Mouse (Mus musculus): ENCODE measurements around the gene Fam20a.

Fam20a gene

DNA sequence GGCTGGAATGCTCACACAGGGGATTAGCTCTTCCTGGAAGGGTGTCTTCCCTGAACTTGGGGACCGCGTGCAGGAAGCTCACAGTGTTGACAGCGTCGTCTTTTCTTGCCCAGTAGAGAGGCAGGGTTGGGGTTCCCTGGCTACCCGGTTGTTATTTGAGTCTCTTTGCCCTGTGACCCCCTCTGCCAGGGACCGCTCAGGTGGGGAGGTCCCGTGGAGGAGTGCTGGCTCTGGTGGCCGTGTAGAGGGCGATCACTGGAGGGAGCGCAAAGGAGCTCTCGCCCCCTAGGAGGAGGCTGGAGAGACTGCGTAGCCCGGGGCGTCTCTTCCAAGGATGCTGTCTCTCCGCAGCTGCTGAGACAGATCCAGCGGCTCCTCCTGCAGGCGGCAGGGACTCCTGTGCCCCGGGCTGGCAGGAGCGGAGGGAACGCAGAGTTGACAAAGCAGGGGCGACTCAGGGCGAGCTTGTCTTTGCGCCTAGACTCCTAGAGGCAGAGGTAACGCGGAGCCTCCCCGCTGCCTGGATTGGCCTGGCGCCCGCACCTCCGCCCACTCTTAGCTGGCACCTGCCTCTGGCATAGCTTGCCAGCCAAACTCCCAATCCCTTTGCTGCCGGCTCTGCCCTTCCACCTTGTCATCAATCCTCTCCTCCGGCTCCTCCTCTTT is at the start of gene Fam20a:
Gene Fam20a, minus strand, starts transcription at position 499 of the 666 bp plus-strand sequence.
- DNase-seq = peak; percentile 71

DNA sequence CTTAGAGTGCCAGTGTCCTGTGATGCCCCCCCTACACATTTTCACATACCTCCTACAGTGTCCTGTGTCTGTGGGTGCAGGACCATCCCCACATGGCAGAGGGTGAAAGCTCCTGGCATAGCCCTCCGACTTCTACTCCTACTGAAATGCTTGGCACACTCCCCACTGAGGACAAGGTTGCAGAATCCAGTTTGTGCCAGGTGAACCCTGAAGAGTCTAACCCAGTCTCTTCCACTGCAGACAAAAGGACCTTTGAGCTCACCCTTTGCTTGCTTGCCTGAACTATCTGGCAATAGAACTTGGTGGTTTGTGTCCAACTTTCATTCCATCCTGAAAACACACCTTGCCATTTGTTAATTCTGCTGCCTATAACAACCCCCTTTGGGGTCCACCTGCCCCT is 49.3 kb upstream of the Fam20a start:
- DNase-seq = peak; percentile 72

DNA sequence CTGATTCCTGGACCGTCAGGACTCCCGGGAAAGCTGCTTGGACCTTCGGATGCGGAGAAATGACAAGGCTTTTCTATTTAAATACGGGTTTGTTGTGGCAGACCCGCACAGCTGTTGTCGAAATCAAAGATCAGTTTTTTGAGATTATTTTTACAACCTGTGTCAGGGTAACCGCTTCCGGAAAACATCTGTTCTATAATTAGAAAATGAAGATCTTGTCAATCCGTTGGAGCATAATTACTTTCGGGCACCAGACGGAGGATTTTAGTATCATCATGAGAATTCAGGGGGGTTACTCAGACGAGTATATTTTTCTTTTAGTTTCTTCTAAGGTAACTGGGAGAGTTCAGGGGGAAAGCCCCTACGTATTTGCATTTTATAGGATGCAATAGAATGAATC is 48.1 kb upstream of the Fam20a start:
- no peak for DNase-seq

DNA sequence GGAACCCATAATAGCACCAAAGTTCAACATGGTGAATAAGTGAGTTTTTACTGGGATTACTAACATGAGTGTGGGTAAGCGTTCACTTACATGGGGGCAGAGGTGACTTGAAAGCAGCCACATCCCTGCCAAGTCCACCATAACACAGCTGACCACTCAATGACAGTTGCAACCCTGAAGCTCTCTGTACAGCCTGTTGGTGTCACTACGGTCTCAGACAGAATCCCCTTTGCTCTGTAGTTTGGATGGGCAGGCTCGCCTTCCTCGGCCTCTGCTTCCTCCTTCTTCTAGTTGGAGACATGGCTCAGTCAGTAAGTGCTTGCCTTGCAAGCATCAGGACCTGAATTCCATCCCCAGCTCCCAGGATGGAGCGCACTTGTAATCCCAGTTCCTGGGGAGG is 47.0 kb upstream of the Fam20a start:
- no peak for DNase-seq

DNA sequence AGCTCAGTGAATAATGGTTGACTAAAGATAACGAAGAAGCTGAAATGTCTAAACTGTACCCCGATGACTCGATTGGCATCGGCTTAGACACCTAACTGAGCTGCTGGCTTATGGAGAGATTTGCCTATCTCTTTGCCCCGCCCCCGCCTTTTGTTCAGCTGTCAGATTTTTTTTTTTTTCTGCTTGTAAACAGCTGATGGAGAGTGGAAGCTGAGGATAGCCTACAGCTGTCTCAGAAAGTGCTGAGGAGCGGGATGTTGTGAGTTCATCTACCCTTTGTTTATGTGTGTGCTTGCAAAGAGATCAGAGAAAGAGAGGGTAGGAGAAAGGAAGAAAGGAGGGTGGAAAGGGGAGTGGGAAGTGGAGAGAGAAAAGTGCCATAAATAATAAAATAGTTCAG is 38.0 kb upstream of the Fam20a start:
- DNase-seq = no peak

DNA sequence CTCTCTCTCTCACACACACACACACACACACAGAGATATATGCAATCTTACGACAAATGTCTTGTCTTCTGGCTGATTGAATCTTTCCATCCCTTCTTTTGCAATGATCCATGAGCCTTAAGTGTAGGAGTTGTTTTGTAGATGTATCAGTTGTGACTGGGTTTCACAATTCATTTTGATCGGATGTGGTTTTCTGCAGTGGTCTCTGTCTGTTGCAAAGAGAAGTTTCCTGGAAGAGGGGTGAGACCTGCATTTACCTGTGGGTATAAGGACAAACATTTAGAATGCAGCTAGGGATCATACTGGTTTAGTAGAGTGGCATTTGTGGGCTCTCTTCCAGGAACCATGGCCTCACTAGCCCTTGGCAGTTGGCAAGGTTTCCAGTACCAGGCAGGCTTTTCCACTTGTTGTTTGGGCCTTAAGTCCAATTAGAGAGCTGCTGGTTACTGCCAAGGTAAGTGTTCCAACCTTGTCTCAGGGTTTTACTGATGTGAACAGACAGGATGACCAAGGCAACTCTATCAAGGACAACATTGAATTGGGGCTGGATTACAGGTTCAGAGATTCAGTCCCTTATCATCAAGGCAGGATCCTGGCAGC is 36.6 kb upstream of the Fam20a start:
- peak; percentile 50 for DNase-seq

DNA sequence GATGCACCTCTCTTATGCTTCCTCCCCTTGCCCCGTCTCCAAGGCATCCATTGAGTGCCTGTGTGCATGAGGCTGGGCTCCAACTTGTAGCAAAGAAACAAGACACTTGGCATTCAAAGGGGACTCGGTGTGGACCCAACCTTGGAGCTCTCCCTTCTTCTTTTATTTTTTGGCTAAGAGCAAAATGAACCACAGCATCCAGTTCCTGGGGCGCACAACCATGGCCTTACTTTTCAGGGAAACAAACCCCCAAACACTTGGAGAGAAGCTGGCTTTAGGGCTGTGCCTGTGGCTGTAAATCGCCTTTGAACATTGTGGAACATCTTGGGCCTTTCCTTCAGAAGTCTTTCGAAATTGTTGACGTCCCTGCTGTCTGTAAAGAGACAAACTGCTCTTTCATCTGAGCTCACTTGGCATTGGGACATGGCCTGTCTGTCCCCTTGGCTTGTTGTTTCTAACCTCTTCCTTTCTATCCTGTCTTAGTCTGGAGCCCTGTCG is 32.1 kb upstream of the Fam20a start:
- DNase-seq = no peak

DNA sequence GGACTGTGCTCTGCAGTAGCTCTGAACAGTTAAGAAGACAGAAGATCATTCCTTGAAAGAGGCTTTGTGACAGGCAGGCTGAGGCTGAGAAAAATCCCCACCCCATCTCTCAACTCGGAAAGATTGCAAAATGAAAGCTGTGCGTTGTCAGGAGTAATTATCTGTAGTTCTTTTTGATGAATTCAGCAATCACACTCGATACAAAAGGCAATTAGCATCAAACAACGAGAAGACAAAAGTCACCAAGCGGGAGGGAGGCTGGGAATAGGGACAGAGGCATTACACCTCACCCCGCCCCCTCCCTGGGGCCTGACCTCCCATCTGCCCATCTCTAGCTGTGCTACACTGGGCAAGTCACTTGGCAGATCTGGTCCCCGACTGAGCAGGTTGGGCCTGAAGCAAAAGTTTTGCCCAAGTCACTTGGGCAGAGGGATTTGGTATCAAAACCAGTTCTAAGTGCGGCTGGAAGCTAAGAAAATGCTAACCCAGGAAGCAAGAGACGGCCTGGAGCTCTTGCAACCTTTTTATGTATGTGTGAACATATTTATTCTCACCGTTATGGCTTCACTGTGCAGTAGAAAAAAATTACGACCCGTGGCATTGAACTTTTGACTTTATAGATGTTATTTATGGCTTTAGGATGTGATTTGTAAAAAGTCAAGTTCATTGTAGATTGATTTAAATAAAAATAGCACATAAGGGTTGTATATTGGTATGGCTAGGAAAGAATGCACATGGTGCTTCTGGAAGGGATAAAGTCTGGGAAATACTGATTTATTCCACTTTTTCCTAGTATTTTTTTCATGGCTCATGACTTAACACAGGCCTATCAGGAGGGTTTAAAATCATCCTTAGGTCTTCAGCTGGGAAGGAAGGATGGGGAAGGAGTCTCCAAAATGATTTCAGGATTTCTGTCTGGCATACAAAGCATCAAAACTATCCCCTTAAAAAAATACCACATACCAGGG is 29.8 kb upstream of the Fam20a start:
- no peak for DNase-seq

DNA sequence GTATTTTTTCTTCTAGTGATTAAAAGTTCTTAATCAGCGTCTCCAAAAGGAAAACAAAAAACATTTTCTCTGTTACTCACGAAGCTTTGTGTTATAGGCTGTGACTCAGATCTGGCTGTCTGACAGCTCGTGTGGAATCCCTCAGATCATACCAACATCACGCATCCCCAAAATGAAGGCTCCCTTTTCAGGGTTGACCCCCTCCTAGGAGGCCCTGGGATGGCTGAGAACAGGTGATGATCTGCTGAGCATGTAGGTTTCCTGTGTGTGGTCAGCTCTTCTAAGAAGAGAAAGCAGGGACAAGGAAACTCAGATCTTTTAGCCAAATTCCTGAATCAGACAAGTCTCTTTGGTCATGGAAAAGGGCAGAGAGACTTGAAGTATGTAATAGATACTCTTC is 23.1 kb upstream of the Fam20a start:
- no peak for DNase-seq

DNA sequence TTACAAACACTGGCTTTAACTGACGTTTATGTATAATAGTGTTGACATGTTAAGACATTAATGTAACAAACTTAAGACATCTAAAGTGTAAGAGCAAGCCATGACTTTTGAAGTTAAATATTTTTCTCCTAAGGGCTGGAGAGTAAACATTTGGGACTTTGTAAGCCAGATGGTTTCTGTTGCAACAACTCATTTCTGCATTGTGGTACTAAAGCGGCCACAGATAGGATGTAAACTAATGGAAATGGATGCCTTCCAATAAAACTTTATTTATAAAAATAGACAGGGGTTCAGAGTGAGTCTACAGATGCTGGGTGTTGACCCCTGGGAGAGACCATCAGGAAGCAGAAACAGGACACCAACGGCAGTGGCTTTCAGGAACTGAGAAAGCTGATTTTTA is 15.9 kb upstream of the Fam20a start:
- no peak for DNase-seq

DNA sequence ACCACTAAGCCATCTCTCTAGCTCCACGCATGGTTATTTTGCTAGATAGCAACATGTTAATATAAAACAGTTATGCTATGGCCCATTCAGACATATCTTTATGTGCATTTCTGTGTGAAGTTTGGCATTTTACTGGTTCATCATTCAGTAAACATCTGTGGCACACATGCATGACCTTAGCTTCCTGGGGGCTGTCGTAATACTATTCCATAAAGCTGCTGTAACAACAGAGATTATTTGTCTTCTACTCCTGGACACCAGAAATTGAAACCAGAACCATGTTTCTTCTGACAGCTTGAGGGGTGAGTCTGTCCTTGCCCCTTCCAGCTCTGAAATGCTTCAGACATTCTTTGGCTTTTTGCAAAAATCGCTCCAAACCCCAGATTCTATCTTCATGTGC is 14.3 kb upstream of the Fam20a start:
- DNase-seq = no peak

DNA sequence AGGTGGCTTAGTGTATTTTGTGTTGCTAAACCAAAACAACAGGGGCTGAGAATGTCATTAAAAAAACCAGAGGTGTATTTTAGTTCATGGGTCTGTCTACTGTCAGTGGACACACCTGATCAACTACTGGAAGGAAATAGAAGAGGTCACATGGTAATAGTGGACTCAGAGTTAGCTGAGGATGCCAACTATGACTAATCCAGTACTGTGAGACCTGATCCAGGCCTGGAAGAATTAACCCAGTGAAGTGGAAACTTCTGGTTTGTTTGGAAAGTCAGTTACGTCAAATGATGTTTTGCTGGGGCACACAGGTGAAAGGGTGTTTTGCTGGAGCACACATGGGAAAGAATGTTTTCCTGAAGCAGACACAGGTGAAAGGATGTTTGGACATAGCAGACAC is 12.3 kb upstream of the Fam20a start:
- DNase-seq = peak; percentile 42

DNA sequence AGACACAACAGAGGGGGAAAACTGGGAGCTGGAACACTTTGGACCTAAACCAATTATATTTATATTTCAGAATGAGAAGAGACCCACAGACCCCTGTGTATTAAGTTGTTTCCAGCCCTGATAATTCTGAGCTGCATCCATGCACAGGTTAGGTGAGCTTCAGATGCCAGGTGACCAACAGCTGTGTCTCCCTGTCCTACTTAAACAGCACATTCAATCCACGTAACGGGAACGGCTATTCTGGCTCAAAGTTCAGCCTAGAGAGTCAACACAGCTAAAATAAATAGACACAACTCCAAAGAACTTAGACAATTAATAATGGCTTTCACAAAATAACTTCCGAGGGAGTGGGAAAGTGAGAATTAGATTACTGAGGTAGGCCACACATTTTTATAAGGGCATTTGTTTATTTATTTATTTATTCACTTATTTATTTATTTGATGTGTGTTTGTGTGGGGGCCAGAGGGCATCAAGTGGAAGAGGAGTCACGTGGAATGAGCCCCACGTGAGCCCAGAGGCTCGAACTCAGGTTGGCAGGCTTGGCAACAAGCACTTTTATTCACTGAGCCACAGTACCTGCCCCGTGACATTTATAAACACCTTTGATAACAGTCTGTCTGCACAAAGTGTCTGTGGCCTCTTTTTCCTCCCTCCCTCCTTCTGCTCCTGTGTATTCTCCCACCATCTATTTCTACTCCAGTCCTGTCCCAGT is 10.8 kb upstream of the Fam20a start:
- DNase-seq = no peak

DNA sequence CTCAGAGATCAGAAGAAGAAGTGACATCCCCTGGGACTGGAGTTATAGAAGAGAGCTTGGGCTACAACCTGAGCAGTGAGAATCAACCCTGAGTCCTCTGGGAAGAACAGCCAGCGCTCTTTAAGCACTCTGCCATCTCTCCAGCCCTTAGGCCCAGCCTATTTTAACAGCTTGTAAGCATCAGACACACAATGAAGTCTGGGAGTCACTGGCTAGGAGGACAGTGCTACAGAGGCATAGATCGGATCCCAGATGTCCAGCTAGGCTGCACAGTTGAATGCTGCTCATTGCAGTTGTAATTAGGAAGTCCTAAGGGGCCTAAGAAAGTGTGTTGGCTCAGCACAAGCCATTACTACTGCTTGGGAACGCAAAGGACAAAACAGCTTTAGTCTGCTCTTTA is 6.3 kb upstream of the Fam20a start:
- DNase-seq = no peak

DNA sequence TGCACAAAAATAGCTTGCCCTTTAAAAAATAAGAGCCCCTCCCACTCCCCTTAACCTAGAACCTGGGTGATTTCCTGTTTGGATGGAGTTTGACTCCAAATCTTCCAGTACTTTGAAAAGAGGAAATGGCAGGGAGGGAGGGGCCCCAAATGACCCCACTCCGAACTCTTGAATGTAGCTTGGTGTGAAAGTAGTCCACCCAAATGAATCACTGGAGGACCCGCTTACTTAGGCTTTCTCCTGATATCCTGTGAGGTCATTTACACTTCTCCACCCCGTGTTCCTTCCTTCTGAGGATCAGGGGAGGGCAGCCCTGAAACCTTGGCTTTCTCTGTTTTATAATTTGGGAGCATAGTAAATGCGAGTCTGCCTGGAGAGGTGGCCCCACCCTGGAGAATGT is 632 bp upstream of the Fam20a start:
- DNase-seq = peak; percentile 74

DNA sequence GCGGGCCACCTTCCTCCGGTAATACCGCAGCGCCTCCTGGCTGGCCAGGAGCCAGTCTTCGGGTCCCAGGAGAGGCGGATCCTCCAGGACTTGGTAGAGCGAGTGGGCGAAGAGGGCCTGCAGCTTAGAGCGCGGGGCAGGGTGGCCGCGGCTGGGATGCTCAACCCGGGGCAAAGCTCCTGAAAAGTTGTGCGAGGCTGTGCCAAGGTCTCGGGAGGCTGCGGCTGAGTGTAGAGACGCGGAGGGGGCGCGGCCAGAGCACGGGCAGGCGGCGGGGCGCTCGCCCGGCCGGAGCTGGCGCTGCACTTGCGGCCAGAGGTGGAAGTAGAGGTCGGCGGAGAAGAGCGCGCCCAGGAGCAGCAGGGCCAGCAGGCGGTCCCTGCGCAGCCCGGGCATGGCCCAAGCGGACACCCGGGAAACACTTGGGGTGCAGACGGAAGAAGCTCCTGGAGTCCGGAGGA is 729 bp downstream of the Fam20a start:
- peak; percentile 43 for DNase-seq

DNA sequence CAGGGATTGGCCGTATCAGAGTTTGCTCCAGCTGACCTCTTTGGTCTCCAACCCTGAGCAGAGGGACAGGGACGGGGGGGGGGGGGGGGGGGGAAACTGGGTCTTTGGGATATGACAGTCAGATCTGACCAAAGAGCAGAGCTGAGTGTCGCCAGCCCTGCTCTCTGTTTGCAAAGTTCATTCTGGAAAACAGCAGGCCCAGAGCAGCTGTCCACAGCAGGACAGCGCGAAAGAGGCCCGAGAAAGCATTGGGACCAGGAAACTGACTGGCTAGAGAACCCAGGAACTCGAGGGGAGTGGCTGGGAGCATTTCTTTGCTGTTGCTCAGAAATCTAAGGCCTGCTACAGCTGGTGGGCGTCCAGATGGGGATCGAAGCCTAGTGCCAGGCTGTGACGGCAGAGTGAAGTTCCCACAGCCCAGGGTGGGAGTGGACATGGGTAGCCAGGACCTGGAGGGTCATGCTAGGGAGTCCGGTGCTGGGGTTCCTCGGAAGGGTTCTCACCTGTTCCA is 1.2 kb downstream of the Fam20a start:
- DNase-seq = peak; percentile 46

DNA sequence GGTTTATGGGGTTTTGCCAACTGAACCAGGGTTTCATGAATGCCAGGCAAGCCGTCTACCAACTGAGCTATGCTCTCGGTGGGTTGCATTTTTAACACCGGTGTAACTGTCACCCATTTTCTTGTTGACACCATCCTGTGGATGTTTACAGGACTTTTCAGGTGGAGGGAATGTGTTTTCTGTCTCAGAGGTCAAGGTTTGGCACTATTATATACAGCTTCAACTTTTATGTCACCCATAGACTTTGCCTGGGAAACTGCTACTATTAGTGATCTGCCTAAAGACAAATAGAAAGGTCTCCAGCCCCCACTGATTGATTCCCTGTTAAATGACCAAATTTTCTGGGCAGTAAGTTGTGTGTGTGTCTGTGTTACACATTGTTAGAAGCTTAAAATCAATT is 2.7 kb downstream of the Fam20a start:
- DNase-seq = no peak

DNA sequence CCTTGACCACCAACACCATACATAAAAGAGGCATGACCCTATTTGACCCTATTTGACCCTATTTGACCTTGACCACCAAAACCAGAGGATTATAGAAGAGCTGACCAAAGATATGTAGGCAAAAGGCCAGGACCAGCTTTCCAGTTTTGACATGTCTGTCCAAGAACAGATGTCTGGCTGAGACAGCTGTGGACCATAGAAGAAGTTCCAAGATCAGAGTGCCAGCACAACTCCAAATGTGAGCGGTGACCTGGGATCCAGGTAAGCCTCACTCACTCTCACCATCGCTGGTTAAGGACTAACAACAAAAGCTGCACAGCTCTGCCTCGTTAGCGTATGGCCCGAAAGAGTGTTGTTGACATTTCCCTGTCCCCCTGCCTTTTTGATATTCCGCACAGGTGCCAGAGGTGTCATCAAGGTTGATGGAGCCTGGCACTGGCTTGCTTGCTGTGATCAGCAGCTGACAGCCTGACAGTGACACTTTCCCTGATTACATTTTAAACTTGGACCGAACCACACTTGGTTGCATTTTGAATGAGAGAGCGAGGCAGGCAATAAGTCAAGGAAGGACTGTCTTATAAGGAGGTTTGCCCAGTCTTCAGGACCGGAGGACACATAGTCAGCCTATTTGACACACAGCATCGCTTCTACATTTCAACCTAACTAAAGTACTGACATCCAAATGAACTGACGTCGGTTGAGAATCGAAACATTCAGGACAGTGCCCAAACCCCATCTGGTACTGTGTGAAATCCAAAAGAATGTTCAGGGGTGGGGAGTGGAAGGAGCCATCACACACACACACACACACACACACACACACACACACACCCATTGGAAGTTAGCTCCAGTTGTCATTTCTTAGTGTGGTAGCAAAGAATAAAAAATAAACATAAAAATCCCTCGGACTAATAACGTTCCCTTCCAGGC is 3.8 kb downstream of the Fam20a start:
- DNase-seq = no peak

DNA sequence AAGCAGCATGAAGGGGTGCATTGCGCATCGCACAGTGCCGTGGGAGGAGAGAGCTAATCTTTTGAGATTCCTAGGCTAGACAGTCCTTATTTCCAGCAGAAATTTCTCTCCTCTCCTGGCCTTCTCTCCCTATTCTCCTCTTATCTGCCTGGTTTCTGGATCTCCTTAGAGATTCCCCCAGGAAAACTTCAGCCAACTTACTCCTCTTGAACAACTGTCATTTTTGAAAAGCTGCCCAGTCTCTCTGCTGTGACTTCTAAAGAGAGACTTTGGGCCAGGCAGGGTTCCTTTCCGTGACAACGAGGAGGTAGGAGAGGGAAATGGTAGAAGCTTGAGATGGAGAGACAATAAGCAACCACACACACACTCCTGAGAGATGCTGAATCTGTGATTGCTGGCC is 4.6 kb downstream of the Fam20a start:
- no peak for DNase-seq

DNA sequence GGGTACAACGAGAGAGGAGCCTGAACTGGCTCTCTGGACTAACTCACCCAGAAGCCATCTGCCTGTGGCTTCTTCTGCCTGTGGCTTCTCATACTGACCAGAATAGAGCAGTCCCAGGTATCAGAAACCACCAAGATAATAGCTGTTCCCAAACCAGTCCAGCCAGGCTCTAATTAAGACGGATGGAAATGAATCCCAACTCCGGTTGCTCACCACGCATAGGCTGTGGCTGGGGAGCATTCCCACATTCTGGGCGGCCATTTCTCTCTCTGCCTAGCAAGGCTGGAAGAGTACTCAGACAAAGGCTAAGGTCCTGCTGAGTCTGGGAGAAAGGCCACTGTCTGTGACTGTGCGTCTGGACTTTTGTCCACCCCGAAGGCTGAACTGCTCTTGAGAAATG is 5.1 kb downstream of the Fam20a start:
- no peak for DNase-seq
